Mouse (Mus musculus) fibroblast of lung, adult 2 months (primary cell): ENCODE data around the gene Spon2.

Experiments used
- DNase-seq: peaks from one replicate; pipeline ENCODE4 v3.0.0-alpha.2; 2011; ENCODE audit warnings: low read depth

Gene Spon2

GRCm38 (mm10) chr5:33217663-33218062 lies 592 bp downstream of the Spon2 start:
- DNase-seq = no peak

GRCm38 (mm10) chr5:33214723-33215122 lies 3.5 kb downstream of the Spon2 start:
- DNase-seq = no peak

- no peak for DNase-seq
Observed at GRCm38 (mm10) chr5:33211254-33211653, 7.0 kb downstream of the Spon2 start.

GRCm38 (mm10) chr5:33210515-33210914 lies 7.7 kb downstream of the Spon2 start:
- DNase-seq = no peak

- DNase-seq = no peak
Observed at GRCm38 (mm10) chr5:33208533-33209245, 9.6 kb downstream of the Spon2 start.

GRCm38 (mm10) chr5:33207136-33207535 lies 11.1 kb downstream of the Spon2 start:
- DNase-seq = no peak

GRCm38 (mm10) chr5:33206328-33206727 lies 11.9 kb downstream of the Spon2 start:
- DNase-seq = no peak

- DNase-seq = no peak
Observed at GRCm38 (mm10) chr5:33204284-33204683, 14.0 kb downstream of the Spon2 start.

- DNase-seq = peak; percentile 59
Observed at GRCm38 (mm10) chr5:33203691-33204242, 14.5 kb downstream of the Spon2 start.

- DNase-seq = no peak
Observed at GRCm38 (mm10) chr5:33203171-33203565, 15.1 kb downstream of the Spon2 start.

- DNase-seq = no peak
Observed at GRCm38 (mm10) chr5:33202516-33203170, 15.6 kb downstream of the Spon2 start.

- DNase-seq = no peak
Observed at GRCm38 (mm10) chr5:33201697-33202096, 16.6 kb downstream of the Spon2 start.

GRCm38 (mm10) chr5:33200071-33200470 lies 18.2 kb downstream of the Spon2 start:
- DNase-seq = no peak

- no peak for DNase-seq
Observed at GRCm38 (mm10) chr5:33195246-33195852, 22.9 kb downstream of the Spon2 start.

- DNase-seq = no peak
Observed at GRCm38 (mm10) chr5:33193567-33193966, 24.7 kb downstream of the Spon2 start.
